Mouse (Mus musculus): ENCODE measurements around the gene Rpain. TPM values are rescaled to one million over a fixed set of nuclear protein-coding genes. Genes with fewer than 3 reads are reported as not detected.
A peak's percentile ranks its signal among the peaks of the same experiment; 100 is the strongest.

Gene Rpain
- polyA plus RNA-seq (2015; fragmentation: Nextera tagmentation; extraction: Ambion mirVana) = 59.1 and 61.5 TPM in 2 replicates

DNA sequence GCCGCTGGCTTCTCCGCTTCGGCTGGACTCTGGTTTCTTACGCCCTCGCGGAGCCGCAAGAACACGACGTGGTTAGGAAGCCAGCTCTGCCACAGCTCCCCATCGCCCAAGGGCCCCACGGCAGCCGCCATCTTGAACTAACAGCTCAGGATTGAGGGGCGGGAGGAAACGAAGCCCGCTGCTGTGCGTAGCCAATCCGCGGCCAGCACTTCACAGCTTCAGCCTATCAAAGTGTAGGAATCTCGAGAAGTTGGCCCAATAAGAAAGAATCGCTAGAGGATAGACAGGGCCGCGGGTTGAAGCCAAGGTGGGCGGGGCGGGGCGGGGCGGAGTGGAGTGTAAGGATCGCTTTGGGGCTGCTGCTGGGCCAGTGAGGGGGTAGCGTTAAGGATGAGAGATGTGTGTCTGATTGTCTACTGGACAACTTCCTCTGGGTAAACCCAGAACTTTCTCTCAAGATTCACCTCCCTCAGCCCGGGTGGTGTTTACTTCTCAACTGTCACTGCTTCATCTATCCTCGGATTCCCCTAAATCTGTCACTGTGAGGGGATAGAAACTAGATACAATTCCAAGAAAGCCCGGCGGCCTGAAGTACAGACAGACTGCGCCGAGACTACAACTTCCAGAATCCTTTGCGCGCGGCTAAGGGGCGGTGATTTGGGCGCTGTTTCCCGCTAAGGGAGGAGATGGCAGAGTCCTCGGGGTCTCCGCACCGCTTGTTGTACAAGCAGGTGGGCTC lies at the start of gene Rpain, which contains the start of gene Nup88:
Gene Rpain (plus strand): TSS at position 393 of the 739 bp plus-strand sequence.
Gene Nup88 (minus strand): TSS at position 153 of the 739 bp plus-strand sequence.
- H3K4me3 ChIP-seq (ENCODE audit: low read length) = peak within 1 kb of the TSS; percentile 92
- under 1% methylated on average over 43 of the region's 43 CpGs for WGBS
- H3K27ac ChIP-seq (ENCODE audit: low read length) = peak within 1 kb of the TSS; percentile 94
- peak within 1 kb of the TSS; percentile 91 for H3K4me2 ChIP-seq (ENCODE audit: low read depth, low read length)
- peak; percentile 98 for ATAC-seq
- 0 out of 2 replicates have a peak, but pooled peaks cover 4% of the 10 kb centered on the region for H3K36me3 ChIP-seq (ENCODE audit: control insufficient read depth, insufficient read depth, low read length)
- H3K9ac ChIP-seq (ENCODE audit: low read depth, low read length) = peak within 1 kb of the TSS; percentile 95
- no peaks in the 10 kb centered on the region for H3K9me3 ChIP-seq (ENCODE audit: control insufficient read depth, low read length)
- no peaks in the 10 kb centered on the region for H3K27me3 ChIP-seq (replicated peaks; ENCODE audit: control insufficient read depth, insufficient read depth, low read length)
- H3K4me1 ChIP-seq (ENCODE audit: control insufficient read depth, insufficient read depth, low read length) = peaks cover 4% of the 10 kb centered on the region

DNA sequence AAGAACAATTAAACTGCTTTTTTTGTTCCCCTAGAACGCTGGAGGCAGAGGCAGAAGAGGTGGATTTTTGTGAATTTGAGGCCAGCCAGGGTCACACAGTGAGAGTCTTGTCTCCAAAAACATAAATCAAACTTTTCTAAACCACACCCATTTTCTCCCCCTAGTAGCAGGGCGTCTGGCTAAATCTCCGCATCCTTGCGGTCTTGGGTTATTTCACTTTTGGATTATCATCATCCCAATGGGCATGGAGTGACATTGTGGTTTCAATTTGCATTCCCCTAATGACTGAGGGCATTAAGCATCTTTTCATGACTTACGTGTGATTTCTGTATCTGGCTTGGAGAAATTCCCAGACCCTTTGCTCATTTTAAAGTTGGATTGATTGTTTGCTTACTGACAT lies 38.6 kb upstream of the Rpain start:
- Histone ChIP-seq H3K27ac (ENCODE audit: low read length) (no peak overlapping the region), H3K4me1 (ENCODE audit: control insufficient read depth, insufficient read depth, low read length) (no peaks in the 10 kb centered on the region), H3K9ac (ENCODE audit: low read depth, low read length) (no peak overlapping the region), H3K27me3 (replicated peaks; ENCODE audit: control insufficient read depth, insufficient read depth, low read length) (no peaks in the 10 kb centered on the region), H3K4me3 (ENCODE audit: low read length) (no peak overlapping the region), H3K9me3 (ENCODE audit: control insufficient read depth, low read length) (no peaks in the 10 kb centered on the region), H3K4me2 (ENCODE audit: low read depth, low read length) (no peak overlapping the region), H3K36me3 (ENCODE audit: control insufficient read depth, insufficient read depth, low read length) (peaks cover 4% of the 10 kb centered on the region; the same call in 1 of the 2 replicates)
- no peak for ATAC-seq
- WGBS = 81% methylated on average over 5 of the region's 5 CpGs

DNA sequence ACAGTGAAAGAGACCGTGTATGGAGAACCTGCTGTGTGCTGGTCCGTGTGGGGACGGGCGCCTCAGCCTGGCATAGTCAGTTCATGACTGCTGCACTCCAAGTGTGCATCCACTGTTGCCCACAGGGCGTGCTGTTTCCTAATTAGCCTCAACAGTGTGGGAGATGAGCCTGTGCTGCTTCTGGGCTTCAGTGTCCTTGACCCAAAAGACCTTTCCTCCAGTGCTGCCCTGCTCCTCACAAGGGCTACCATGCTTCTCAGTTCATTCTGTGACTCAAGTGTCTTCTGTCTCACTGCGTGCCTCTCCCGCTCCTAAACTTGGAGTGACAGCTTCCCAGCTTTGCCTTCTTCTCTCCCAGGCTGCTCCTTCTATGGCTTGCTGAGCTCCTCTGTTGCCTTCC lies 34.7 kb upstream of the Rpain start:
- no peaks in the 10 kb centered on the region for H3K9me3 ChIP-seq (ENCODE audit: control insufficient read depth, low read length)
- H3K4me1 ChIP-seq (ENCODE audit: control insufficient read depth, insufficient read depth, low read length) = no peaks in the 10 kb centered on the region
- no peak overlapping the region for H3K4me3 ChIP-seq (ENCODE audit: low read length)
- ATAC-seq = no peak
- H3K36me3 ChIP-seq (ENCODE audit: control insufficient read depth, insufficient read depth, low read length) = peaks cover 8% of the 10 kb centered on the region
- no peak overlapping the region for H3K9ac ChIP-seq (ENCODE audit: low read depth, low read length)
- H3K27me3 ChIP-seq (replicated peaks; ENCODE audit: control insufficient read depth, insufficient read depth, low read length) = no peaks in the 10 kb centered on the region
- 93% methylated on average over 7 of the region's 7 CpGs for WGBS
- H3K27ac ChIP-seq (ENCODE audit: low read length) = no peak overlapping the region
- no peak overlapping the region for H3K4me2 ChIP-seq (ENCODE audit: low read depth, low read length)

DNA sequence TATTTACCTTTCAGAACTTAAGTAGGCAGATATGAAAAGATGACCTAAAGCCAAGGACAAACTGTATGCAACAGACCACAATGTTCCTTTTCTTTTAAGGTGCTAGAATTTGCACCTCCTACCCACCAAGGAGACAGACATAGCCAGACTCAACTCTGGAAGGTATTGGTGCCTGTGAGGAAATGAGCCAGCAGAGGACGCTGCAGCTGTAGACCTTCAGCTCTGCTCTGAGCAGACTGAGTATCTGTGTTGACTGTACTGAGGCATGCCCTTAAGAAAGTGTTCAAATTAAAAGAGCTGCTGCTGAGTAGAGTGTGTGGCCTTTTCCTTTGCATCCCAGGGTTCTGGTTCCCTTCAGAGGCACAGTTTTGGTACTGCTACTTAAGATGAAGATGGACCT lies 27.4 kb upstream of the Rpain start:
- Histone ChIP-seq H3K36me3 (ENCODE audit: control insufficient read depth, insufficient read depth, low read length) (peaks cover 18% of the 10 kb centered on the region), H3K27ac (ENCODE audit: low read length) (no peak overlapping the region), H3K4me2 (ENCODE audit: low read depth, low read length) (no peak overlapping the region), H3K9me3 (ENCODE audit: control insufficient read depth, low read length) (no peaks in the 10 kb centered on the region), H3K4me1 (ENCODE audit: control insufficient read depth, insufficient read depth, low read length) (no peaks in the 10 kb centered on the region), H3K27me3 (replicated peaks; ENCODE audit: control insufficient read depth, insufficient read depth, low read length) (no peaks in the 10 kb centered on the region), H3K4me3 (ENCODE audit: low read length) (no peak overlapping the region), H3K9ac (ENCODE audit: low read depth, low read length) (no peak overlapping the region)
- 88% methylated on average over 1 of the region's 1 CpGs for WGBS
- no peak for ATAC-seq

DNA sequence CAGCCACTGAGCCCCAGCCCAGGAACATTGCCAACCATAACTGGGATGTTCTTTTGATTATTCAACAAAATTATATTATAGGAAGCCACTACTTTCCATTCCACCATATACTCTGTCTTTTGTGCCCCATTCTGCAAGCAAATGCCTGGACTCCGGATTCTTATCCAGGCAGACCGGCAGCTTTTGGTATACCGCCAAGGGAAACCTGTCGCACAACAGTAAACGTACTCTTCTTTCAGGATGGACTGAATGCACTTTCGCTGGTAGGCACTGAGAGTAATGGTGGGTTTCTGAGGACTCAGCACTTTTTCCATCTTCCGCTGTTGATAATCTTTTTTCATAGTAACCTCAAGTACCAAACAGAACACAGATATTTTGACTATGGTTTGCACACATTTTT lies 26.4 kb upstream of the Rpain start:
- ATAC-seq = no peak
- Histone ChIP-seq H3K4me3 (ENCODE audit: low read length) (no peak overlapping the region), H3K36me3 (ENCODE audit: control insufficient read depth, insufficient read depth, low read length) (peaks cover 18% of the 10 kb centered on the region), H3K9me3 (ENCODE audit: control insufficient read depth, low read length) (no peaks in the 10 kb centered on the region), H3K4me2 (ENCODE audit: low read depth, low read length) (no peak overlapping the region), H3K9ac (ENCODE audit: low read depth, low read length) (no peak overlapping the region), H3K27ac (ENCODE audit: low read length) (no peak overlapping the region), H3K27me3 (replicated peaks; ENCODE audit: control insufficient read depth, insufficient read depth, low read length) (no peaks in the 10 kb centered on the region), H3K4me1 (ENCODE audit: control insufficient read depth, insufficient read depth, low read length) (no peaks in the 10 kb centered on the region)
- WGBS = 90% methylated on average over 7 of the region's 7 CpGs

DNA sequence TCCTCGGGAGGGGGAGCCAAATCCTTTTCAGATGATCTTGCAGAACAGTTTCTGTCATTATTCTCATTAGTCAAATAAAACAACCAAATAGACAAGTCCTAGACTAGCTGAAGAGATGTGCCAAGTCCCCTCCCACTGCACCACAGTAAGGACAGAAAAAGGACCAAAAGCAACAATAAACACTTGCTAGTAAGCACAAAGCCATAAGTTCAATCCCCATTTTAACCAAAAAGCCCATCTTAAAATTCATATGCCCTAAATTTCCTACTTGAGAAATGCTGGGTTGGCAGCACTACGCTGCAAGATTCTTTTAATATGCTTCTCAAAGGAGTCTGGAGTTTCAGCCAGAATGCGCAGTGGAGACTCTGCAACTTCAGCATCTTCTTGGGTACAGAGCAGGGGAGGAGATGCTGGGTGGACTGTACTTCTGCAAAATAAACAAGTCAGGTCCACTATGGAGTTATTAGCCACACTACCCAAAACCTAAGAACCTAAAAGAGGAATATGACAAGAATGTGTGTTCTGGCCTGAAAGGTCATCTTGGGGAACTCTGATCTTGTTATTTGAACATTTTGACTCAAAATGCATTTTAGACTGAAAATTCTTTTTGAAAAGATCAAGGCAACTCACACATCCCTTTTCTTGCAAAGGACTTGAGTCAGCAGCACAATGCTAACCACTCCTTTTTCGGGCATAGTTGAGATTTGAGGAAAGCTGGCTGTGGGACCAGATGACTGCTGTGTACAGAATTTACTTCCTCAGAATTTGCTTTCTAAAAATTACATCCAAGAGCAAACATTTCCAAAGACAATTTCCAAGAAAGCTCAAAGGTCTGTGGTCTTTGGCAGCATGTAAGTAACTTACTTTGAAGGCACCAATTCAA lies 24.8 kb upstream of the Rpain start:
- 90% methylated on average over 4 of the region's 4 CpGs for WGBS
- no peaks in the 10 kb centered on the region for H3K4me1 ChIP-seq (ENCODE audit: control insufficient read depth, insufficient read depth, low read length)
- H3K9ac ChIP-seq (ENCODE audit: low read depth, low read length) = no peak overlapping the region
- peaks cover 18% of the 10 kb centered on the region for H3K36me3 ChIP-seq (ENCODE audit: control insufficient read depth, insufficient read depth, low read length)
- H3K27me3 ChIP-seq (replicated peaks; ENCODE audit: control insufficient read depth, insufficient read depth, low read length) = no peaks in the 10 kb centered on the region
- no peak overlapping the region for H3K4me3 ChIP-seq (ENCODE audit: low read length)
- no peak overlapping the region for H3K4me2 ChIP-seq (ENCODE audit: low read depth, low read length)
- H3K9me3 ChIP-seq (ENCODE audit: control insufficient read depth, low read length) = no peaks in the 10 kb centered on the region
- no peak overlapping the region for H3K27ac ChIP-seq (ENCODE audit: low read length)
- ATAC-seq = no peak

DNA sequence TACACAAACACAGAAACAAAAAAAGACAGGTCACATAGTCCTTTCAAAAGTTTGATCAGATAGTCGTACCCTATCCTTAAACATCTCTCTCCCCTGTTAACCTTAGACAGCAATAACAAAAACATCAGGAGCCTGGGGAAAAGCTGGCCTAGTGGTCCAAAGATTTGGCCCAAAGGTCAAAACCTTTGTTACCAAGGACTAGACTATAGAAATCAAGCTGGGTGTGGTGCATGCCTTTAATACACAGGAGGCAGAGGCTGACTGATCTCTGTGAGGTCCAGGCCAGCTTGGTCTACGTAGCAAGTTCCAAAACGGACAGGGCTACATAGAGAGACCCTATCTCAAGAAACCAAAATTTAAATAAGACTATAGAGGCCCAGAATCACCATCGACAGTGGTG lies 15.3 kb upstream of the Rpain start:
- no peak for ATAC-seq
- WGBS = 94% methylated on average over 4 of the region's 4 CpGs
- no peak overlapping the region for H3K27ac ChIP-seq (ENCODE audit: low read length)
- H3K4me3 ChIP-seq (ENCODE audit: low read length) = no peak overlapping the region
- H3K36me3 ChIP-seq (ENCODE audit: control insufficient read depth, insufficient read depth, low read length) = peaks cover 16% of the 10 kb centered on the region; the same call in 1 of the 2 replicates
- no peak overlapping the region for H3K9ac ChIP-seq (ENCODE audit: low read depth, low read length)
- H3K4me1 ChIP-seq (ENCODE audit: control insufficient read depth, insufficient read depth, low read length) = no peaks in the 10 kb centered on the region
- H3K9me3 ChIP-seq (ENCODE audit: control insufficient read depth, low read length) = no peaks in the 10 kb centered on the region
- no peaks in the 10 kb centered on the region for H3K27me3 ChIP-seq (replicated peaks; ENCODE audit: control insufficient read depth, insufficient read depth, low read length)
- H3K4me2 ChIP-seq (ENCODE audit: low read depth, low read length) = no peak overlapping the region

DNA sequence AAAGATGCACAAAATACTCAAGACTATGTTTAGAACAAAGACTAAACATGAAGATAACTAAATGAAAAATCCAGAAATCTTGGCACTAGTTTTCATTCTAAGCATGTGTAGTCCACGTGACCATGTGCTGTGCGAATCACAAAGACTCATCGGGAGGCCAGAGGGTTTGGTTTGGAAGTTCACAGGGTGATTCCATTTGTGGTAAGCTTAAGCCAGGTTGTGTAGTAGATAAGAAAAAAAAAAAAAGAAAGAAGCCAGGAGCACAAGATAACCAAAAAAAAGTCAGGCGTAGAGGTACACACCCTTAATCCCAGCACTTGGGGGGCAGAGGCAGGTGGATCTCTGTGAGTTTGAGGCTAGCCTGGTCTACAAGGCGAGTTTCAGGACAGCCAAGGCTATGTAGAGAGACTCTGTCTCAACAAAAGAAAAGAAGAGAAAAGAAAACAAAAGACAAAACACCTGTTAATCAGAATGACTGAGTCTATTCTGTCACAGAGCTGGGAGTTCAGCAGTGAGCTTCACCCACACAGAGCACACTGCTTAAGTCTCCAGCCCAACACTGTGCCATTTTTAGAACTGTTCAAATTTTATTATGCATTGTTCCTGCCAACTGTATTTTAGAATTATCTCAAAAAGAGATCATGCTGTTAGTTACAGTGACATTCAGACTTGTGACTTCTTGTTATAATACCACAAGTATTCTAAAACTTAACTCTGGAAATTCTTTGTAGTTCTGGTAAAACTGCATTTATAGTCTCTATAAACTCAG lies 9.0 kb upstream of the Rpain start:
- no peak overlapping the region for H3K4me2 ChIP-seq (ENCODE audit: low read depth, low read length)
- no peaks in the 10 kb centered on the region for H3K27me3 ChIP-seq (replicated peaks; ENCODE audit: control insufficient read depth, insufficient read depth, low read length)
- no peaks in the 10 kb centered on the region for H3K4me1 ChIP-seq (ENCODE audit: control insufficient read depth, insufficient read depth, low read length)
- H3K9me3 ChIP-seq (ENCODE audit: control insufficient read depth, low read length) = no peaks in the 10 kb centered on the region
- no peak overlapping the region for H3K9ac ChIP-seq (ENCODE audit: low read depth, low read length)
- peaks cover 25% of the 10 kb centered on the region for H3K36me3 ChIP-seq (ENCODE audit: control insufficient read depth, insufficient read depth, low read length)
- WGBS = 94% methylated on average over 5 of the region's 5 CpGs
- H3K27ac ChIP-seq (ENCODE audit: low read length) = no peak overlapping the region
- ATAC-seq = no peak
- no peak overlapping the region for H3K4me3 ChIP-seq (ENCODE audit: low read length)
